Mouse (Mus musculus) hindbrain, embryonic 14.5 days (tissue): ENCODE measurements around the gene Mcmbp. TPM values are rescaled to one million over a fixed set of nuclear protein-coding genes. Genes with fewer than 3 reads are reported as not detected.
A peak's percentile ranks its signal among the peaks of the same experiment; 100 is the strongest.

Experiments used
- ATAC-seq: fragments of 200-750 bp; cut with Nextera tagmentation; 2 replicates; pipeline ENCODE4 v1.8.0; 2017; ENCODE audit warnings: moderate number of reproducible peaks, mild to moderate bottlenecking, moderate TSS enrichment, moderate library complexity; ENCODE audit not compliant: low FRiP score
- DNase-seq: peaks from one replicate; pipeline ENCODE4 v3.0.0-alpha.2; 2015; ENCODE audit warnings: low spot score
- H3K27ac ChIP-seq: fragments of 300-500 bp; sonication (generic); 2 replicates; pipeline ENCODE4 v1.5.1; 2014; ENCODE audit warnings: mild to moderate bottlenecking, moderate library complexity
- H3K27me3 ChIP-seq: fragments of 300-500 bp; sonication (generic); 2 replicates; pipeline ENCODE4 v1.6.1; 2014; ENCODE audit warnings: mild to moderate bottlenecking, low read length, mixed read lengths; ENCODE audit not compliant: control insufficient read depth, insufficient read depth
- H3K36me3 ChIP-seq: fragments of 300-500 bp; sonication (generic); replicated peaks from 2 replicates; pipeline ENCODE4 v1.6.1; 2014; ENCODE audit not compliant: control insufficient read depth, insufficient read depth
- H3K4me1 ChIP-seq: fragments of 300-500 bp; sonication (generic); replicated peaks from 2 replicates; pipeline ENCODE4 v1.6.1; 2014; ENCODE audit warnings: antibody characterized with exemption, low read length, mixed read lengths; ENCODE audit not compliant: control insufficient read depth, insufficient read depth
- H3K4me2 ChIP-seq: fragments of 300-500 bp; sonication (generic); replicated peaks from 2 replicates; pipeline ENCODE4 v1.6.1; 2014; ENCODE audit warnings: mild to moderate bottlenecking, moderate library complexity
- H3K4me3 ChIP-seq: fragments of 300-500 bp; sonication (generic); replicated peaks from 2 replicates; pipeline ENCODE4 v1.5.1; 2014; ENCODE audit warnings: mild to moderate bottlenecking, low read length
- H3K9ac ChIP-seq: fragments of 300-500 bp; sonication (generic); 2 replicates; pipeline ENCODE4 v1.6.1; 2014
- H3K9me3 ChIP-seq: fragments of 300-500 bp; sonication (generic); 2 replicates; pipeline ENCODE4 v1.6.1; 2016; ENCODE audit warnings: low read length; ENCODE audit not compliant: control insufficient read depth
- WGBS: fragments of 180-500 bp; shearing (Covaris S2); extraction: QIAGEN DNeasy Blood & Tissue Kit; methylation state at CpG from one replicate; pipeline ENCODE4 v1.1.7; 2014; 5-methylcytosine and 5-hydroxymethylcytosine counted together
- polyA plus RNA-seq: library from polyadenylated mRNA; unstranded; fragments of >200 nt; fragmentation: Nextera tagmentation; extraction: Ambion mirVana; gene quantifications from 2 replicates; pipeline ENCODE4 v1.2.1, GENCODE M21; 2014

Mcmbp gene
- 50.9 and 52.2 TPM in 2 replicates for polyA plus RNA-seq

DNA sequence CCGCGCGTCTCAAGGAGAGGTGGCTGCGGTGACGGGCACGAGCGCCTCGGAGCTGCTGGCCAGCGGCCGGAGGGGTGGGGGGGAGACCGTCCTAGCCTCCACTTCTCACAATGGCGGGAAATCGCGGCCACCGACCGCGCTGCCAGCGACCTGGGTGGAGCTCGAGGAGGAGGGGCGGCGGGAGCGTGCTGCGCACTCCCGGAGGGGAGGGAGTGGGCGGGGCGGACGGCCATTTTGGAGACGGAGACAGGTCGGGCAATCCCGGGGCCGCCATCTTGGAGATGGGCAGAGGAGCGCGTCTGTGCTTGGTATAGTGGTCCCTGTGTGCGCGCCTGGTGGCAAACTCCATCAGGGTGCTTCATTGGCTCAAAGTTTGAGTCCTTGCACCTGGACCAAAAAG lies at the start of gene Mcmbp:
Mcmbp (minus strand) TSS at position 162 of the 400 bp plus-strand sequence.
- Histone ChIP-seq H3K4me1 (peaks cover 25% of the 10 kb centered on the region), H3K4me3 (peak within 1 kb of the TSS; percentile 99), H3K9ac (peak within 1 kb of the TSS; percentile 95), H3K27ac (peak within 1 kb of the TSS; percentile 91), H3K9me3 (no peaks in the 10 kb centered on the region), H3K36me3 (no peaks in the 10 kb centered on the region), H3K27me3 (peaks cover 3% of the 10 kb centered on the region; the same call in 1 of the 2 replicates), H3K4me2 (peak within 1 kb of the TSS; percentile 94)
- DNase-seq (peak; percentile 95), ATAC-seq (peak; percentile 88)
- WGBS = under 1% methylated on average over 28 of the region's 35 CpGs

DNA sequence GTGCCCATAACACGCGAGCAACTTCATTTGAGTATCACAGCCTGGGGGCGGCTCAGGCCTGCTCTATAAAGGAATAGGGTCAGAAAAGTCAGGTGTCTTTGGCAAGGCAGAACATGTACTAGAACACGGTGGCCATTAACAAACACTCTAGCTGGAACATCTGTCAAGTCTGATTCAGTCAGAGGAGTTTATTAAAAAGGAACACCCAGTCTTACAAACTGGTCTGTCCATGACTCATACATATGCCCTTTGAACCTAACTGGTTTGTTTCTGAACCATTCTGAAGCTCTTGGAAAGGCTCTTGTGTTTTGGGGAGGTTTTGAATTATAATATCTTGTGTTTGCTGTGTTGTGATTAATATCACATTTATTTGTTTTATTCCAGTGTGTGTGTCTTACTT lies 49.8 kb upstream of the Mcmbp start:
- Histone ChIP-seq H3K4me3 (no peak overlapping the region), H3K9me3 (0 out of 2 replicates have a peak, but pooled peaks cover 3% of the 10 kb centered on the region), H3K4me1 (no peaks in the 10 kb centered on the region), H3K9ac (no peak overlapping the region), H3K36me3 (peaks cover 14% of the 10 kb centered on the region), H3K27ac (no peak overlapping the region), H3K4me2 (no peak overlapping the region), H3K27me3 (no peaks in the 10 kb centered on the region)
- no peak for ATAC-seq
- WGBS = 88% methylated on average over 4 of the region's 4 CpGs
- no peak for DNase-seq

DNA sequence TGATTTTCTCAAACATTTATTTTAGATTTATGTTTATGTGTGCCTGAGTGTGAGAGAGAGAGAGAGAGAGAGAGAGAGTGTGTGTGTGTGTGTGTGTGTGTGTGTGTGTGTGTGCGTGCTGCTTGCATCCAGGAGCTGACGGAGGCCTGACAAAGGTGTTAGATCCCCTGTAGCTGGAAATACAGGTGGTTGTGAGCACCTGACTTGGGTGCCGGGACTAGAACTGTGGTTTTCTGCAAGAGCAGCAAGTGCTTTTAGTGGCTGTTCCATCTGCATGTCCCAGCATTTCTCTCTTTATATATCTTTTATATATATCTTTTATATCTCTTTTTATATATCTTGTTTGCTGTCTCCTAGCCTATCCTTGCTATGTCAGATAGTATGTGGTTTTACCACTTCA lies 41.6 kb upstream of the Mcmbp start:
- ATAC-seq = no peak
- no peak overlapping the region for H3K4me3 ChIP-seq
- no peak overlapping the region for H3K9ac ChIP-seq
- no peak for DNase-seq
- H3K27me3 ChIP-seq = no peaks in the 10 kb centered on the region
- no peak overlapping the region for H3K4me2 ChIP-seq
- H3K4me1 ChIP-seq = no peaks in the 10 kb centered on the region
- 0 out of 2 replicates have a peak, but pooled peaks cover 3% of the 10 kb centered on the region for H3K9me3 ChIP-seq
- H3K36me3 ChIP-seq = peaks cover 89% of the 10 kb centered on the region
- no peak overlapping the region for H3K27ac ChIP-seq
- 99% methylated on average over 3 of the region's 3 CpGs for WGBS

DNA sequence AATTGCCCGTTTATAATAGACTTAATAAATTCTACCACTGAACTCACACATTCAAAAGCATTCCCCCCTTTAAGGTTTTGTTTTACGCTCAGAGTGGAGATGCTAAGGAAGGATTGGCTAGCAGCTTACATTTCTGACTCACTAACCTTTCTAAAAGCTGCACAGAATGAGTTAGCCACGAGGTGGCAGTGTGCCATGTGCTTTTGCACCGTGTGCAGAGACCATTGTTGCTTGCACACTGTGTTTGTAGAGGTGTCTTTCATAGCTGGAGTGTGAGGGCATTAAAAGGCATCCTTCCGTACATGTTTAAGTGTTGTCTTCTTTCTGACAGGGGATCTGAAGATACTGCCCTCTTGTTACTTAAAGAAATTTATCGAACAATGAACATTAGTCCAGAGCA lies 39.0 kb upstream of the Mcmbp start:
- WGBS = 45% methylated on average over 6 of the region's 6 CpGs
- H3K4me2 ChIP-seq = no peak overlapping the region
- no peak; the same call in 1 of the 2 replicates for ATAC-seq
- peak; percentile 95 for DNase-seq
- H3K9me3 ChIP-seq = no peaks in the 10 kb centered on the region
- no peaks in the 10 kb centered on the region for H3K27me3 ChIP-seq
- H3K4me3 ChIP-seq = no peak overlapping the region
- no peak overlapping the region for H3K9ac ChIP-seq
- H3K27ac ChIP-seq = no peak overlapping the region
- H3K4me1 ChIP-seq = no peaks in the 10 kb centered on the region
- peaks cover 93% of the 10 kb centered on the region for H3K36me3 ChIP-seq

DNA sequence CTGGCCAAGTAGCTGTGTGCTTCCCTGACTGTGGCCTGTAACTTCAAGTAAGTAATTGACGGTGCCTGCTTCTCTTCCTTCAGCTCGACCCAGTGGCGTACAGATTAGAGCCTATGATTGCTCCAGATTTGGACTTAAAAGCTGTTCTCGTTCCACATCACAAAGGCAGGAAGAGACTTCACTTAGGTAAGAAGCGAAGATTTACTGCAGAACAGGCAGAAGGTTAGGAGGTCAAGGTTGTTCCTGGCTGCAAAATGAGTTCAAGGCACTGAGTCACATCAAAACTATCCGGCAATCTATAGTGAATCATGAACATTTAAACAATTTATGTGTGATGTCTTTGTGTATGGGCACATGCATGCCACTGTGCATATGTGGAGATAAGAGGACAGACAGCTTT lies 36.9 kb upstream of the Mcmbp start:
- no peaks in the 10 kb centered on the region for H3K27me3 ChIP-seq
- no peaks in the 10 kb centered on the region for H3K4me1 ChIP-seq
- peaks cover 96% of the 10 kb centered on the region for H3K36me3 ChIP-seq
- no peak for ATAC-seq
- H3K9me3 ChIP-seq = no peaks in the 10 kb centered on the region
- no peak overlapping the region for H3K4me3 ChIP-seq
- 98% methylated on average over 6 of the region's 6 CpGs for whole genome bisulfite sequencing
- H3K4me2 ChIP-seq = no peak overlapping the region
- no peak overlapping the region for H3K27ac ChIP-seq
- DNase-seq = no peak
- H3K9ac ChIP-seq = no peak overlapping the region

DNA sequence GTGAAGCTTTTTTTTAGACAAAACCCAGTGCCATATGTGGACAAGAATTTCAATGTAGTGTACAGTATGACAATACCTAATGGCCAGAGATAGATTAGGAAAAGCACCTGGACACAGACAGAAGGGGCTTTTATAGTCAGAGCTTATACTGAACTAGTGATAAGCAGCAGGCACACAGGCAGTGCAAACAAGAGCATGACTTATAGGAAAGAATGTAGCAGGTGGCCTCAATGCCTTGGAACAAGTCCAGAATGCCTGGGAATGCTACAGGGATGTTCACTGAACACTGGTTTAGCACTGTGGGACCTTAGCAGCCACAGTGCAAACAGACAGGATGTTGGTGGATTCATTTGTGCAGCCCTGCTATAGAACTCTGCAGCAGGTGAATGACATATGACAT lies 26.4 kb upstream of the Mcmbp start:
- no peak overlapping the region for H3K27ac ChIP-seq
- no peak for DNase-seq
- no peaks in the 10 kb centered on the region for H3K27me3 ChIP-seq
- H3K4me2 ChIP-seq = no peak overlapping the region
- ATAC-seq = no peak
- no peaks in the 10 kb centered on the region for H3K4me1 ChIP-seq
- no peaks in the 10 kb centered on the region for H3K9me3 ChIP-seq
- H3K4me3 ChIP-seq = no peak overlapping the region
- peaks cover 99% of the 10 kb centered on the region for H3K36me3 ChIP-seq
- H3K9ac ChIP-seq = no peak overlapping the region

DNA sequence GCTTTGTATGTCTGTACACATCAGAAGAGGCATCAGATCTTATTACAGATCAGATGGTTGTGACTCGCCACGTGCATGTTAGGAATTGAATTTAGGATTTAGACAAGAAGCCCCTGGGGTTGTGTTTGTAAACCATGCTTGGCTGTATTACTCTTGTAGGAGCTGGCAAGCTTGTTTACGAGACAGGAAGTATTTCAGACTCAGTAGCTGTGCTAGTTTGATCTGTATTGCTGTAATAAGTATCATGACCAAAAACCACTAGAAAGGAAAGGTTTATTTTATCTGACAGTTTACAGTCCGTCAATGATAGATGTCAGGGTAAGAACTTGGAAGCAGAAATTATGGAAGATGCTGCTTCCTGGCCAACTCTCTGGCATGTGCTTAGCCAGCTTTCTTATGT lies 18.7 kb upstream of the Mcmbp start:
- ATAC-seq (no peak), DNase-seq (no peak)
- Histone ChIP-seq H3K9ac (no peak overlapping the region), H3K27ac (no peak overlapping the region), H3K4me1 (no peaks in the 10 kb centered on the region), H3K36me3 (peaks cover 100% of the 10 kb centered on the region), H3K4me2 (no peak overlapping the region), H3K9me3 (no peaks in the 10 kb centered on the region), H3K27me3 (no peaks in the 10 kb centered on the region), H3K4me3 (no peak overlapping the region)
- WGBS = 94% methylated on average over 4 of the region's 4 CpGs

DNA sequence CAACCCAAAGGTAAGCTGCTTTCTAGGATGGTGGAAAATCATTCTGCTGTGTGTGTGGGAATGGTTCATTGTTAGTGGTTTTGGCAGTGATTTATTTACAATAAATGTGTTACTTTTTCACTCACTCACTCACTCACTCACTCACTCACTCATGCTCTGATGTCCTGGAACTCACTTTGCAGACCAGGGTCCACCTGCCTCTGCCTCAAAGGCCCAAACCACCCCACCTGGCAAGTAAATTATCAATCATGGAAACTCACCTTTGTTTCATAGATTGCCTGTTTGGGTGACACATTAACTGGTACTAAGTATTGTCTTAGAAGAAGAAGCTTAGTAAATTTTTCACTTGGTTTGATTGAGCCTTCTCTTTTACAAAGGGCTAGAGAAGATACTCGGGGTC lies 15.1 kb upstream of the Mcmbp start:
- 93% methylated on average over 1 of the region's 1 CpGs for WGBS
- Histone ChIP-seq H3K27ac (no peak overlapping the region), H3K4me1 (no peaks in the 10 kb centered on the region), H3K4me3 (no peak overlapping the region), H3K4me2 (no peak overlapping the region), H3K27me3 (no peaks in the 10 kb centered on the region), H3K9ac (no peak overlapping the region), H3K36me3 (peaks cover 99% of the 10 kb centered on the region), H3K9me3 (no peaks in the 10 kb centered on the region)
- DNase-seq (no peak), ATAC-seq (no peak)

DNA sequence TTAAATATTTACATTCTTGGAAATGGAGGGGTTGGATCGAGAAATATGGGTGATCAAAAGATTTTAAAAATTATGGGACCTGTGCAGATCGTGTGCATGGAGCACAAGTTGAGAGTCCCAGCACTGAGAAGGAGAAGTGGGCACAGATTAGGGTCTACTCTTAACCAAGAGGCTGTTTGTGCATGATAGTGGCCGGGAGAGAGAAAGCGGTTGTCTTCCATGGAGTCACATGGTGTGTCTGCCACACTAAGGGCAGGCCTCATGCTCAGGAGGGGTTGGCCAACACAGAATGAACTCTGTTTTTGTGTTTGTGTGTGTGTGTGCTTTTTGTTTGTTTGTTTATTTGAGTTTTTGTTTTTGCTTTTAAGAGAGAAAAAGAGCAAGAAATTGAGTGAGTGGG lies 11.7 kb upstream of the Mcmbp start:
- ATAC-seq = no peak
- Histone ChIP-seq H3K9ac (no peak overlapping the region), H3K27ac (no peak overlapping the region), H3K4me3 (no peak overlapping the region), H3K9me3 (no peaks in the 10 kb centered on the region), H3K4me1 (peaks cover 13% of the 10 kb centered on the region; the same call in 1 of the 2 replicates), H3K36me3 (peaks cover 71% of the 10 kb centered on the region), H3K4me2 (no peak overlapping the region), H3K27me3 (no peaks in the 10 kb centered on the region)
- WGBS = 89% methylated on average over 4 of the region's 4 CpGs
- DNase-seq = no peak

DNA sequence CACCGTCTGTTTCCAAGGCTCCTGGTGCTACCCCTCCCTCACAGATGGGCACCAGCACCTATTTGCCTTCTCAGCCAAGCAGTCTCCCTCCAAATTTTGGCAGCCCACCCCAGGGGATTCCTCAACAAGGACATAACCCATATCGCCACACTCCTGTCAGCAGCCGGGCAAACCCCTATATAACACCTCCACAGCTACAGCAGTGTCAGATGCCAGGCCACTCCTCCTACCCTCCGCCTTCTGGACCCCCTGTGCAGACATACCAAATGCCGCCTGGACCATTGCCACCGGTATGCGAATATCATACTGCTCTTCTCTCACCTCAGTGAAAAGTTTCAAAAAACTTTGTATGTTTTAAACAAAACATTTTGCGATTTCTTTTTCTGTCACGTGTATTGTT lies 10.0 kb upstream of the Mcmbp start:
- Histone ChIP-seq H3K27me3 (no peaks in the 10 kb centered on the region), H3K4me2 (no peak overlapping the region), H3K9me3 (no peaks in the 10 kb centered on the region), H3K27ac (no peak overlapping the region), H3K4me1 (peaks cover 26% of the 10 kb centered on the region), H3K9ac (no peak overlapping the region), H3K36me3 (peaks cover 53% of the 10 kb centered on the region), H3K4me3 (no peak overlapping the region)
- ATAC-seq (no peak), DNase-seq (no peak)
- WGBS = 90% methylated on average over 9 of the region's 9 CpGs
